Mouse (Mus musculus) kidney, embryonic 16.5 days (tissue): ENCODE measurements around the gene Sgf29. TPM values are rescaled to one million over a fixed set of nuclear protein-coding genes. Genes with fewer than 3 reads are reported as not detected.
"Not testable (repeated sequence)": the region's sequence is repeated elsewhere in the genome, so short reads cannot be mapped to it uniquely, and the experiment has no call there.

Experiments
- ATAC-seq: fragments of 200-750 bp; cut with Nextera tagmentation; 2 replicates; pipeline ENCODE4 v1.8.0; 2017; ENCODE audit warnings: moderate TSS enrichment; ENCODE audit not compliant: low FRiP score, low TSS enrichment
- H3K27ac ChIP-seq: fragments of 300-500 bp; sonication (generic); 2 replicates; pipeline ENCODE4 v1.5.1; 2014; ENCODE audit warnings: low read length
- H3K27me3 ChIP-seq: fragments of 300-500 bp; sonication (generic); 2 replicates; pipeline ENCODE4 v1.6.1; 2014; ENCODE audit warnings: low read length, control low read depth, mixed read lengths; ENCODE audit not compliant: insufficient read depth
- H3K36me3 ChIP-seq: fragments of 300-500 bp; sonication (generic); 2 replicates; pipeline ENCODE4 v1.6.1; 2014; ENCODE audit warnings: low read length, control low read depth, mixed read lengths; ENCODE audit not compliant: insufficient read depth
- H3K4me1 ChIP-seq: fragments of 300-500 bp; sonication (generic); 2 replicates; pipeline ENCODE4 v1.6.1; 2014; ENCODE audit warnings: low read length, control low read depth, mixed read lengths; ENCODE audit not compliant: insufficient read depth
- H3K4me2 ChIP-seq: fragments of 300-500 bp; sonication (generic); replicated peaks from 2 replicates; pipeline ENCODE4 v1.6.1; 2014; ENCODE audit warnings: low read depth, low read length
- H3K4me3 ChIP-seq: fragments of 300-500 bp; sonication (generic); 2 replicates; pipeline ENCODE4 v1.5.1; 2014; ENCODE audit warnings: mild to moderate bottlenecking, low read length
- H3K9ac ChIP-seq: fragments of 300-500 bp; sonication (generic); replicated peaks from 2 replicates; pipeline ENCODE4 v1.6.1; 2014; ENCODE audit warnings: low read length
- H3K9me3 ChIP-seq: fragments of 300-500 bp; sonication (generic); 2 replicates; pipeline ENCODE4 v1.6.1; 2016; ENCODE audit warnings: low read length, control low read depth
- WGBS: fragments of 180-500 bp; shearing (Covaris S2); extraction: QIAGEN DNeasy Blood & Tissue Kit; methylation state at CpG from one replicate; pipeline ENCODE4 v1.1.7; 2014; 5-methylcytosine and 5-hydroxymethylcytosine counted together
- polyA plus RNA-seq: library from polyadenylated mRNA; unstranded; fragments of >200 nt; fragmentation: Nextera tagmentation; extraction: Ambion mirVana; gene quantifications from 2 replicates; pipeline ENCODE4 v1.2.1, GENCODE M21; 2015

Gene Sgf29
- polyA plus RNA-seq, 1 experiment from 2014 or later: 57.2 TPM

DNA sequence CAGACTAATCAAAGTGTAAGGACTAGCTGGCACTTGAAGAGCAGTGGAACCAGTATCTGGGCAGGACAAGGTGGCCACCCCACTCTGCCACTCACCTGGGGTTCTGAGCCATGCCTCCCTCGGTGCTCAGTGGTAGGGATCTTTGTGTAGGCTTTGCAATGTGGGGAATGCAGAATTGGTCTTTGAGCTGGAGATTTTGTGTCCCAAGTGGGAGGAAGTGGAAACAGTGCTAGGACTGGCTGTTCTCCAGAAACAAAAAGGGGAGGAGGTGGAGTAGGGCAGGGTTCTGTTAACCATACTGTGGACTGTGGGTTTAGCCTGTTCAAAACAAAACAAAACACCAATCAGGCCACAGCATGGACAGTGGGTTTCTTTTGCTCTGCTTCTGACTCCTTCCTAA is 27.1 kb downstream of the Sgf29 start, which contains the start of gene Sult1a1:
Sult1a1 (minus strand) TSS at position 226 of the 400 bp plus-strand sequence.
- Histone ChIP-seq H3K4me2 (peak within 1 kb of the TSS; percentile 25; the same call in 1 of the 2 replicates), H3K4me1 (no peaks in the 10 kb centered on the region; the same call in 1 of the 2 replicates), H3K9me3 (no peaks in the 10 kb centered on the region), H3K4me3 (no peak within 1 kb of the TSS; the same call in 1 of the 2 replicates), H3K36me3 (peaks cover 20% of the 10 kb centered on the region), H3K27ac (peak within 1 kb of the TSS; percentile 67; the same call in 1 of the 2 replicates), H3K9ac (peak within 1 kb of the TSS; percentile 32; the same call in 1 of the 2 replicates), H3K27me3 (no peaks in the 10 kb centered on the region)
- ATAC-seq: 0 out of 2 replicates have a peak, but pooled peaks have one; percentile 27
- WGBS: 76% methylated on average over 1 of the region's 1 CpGs

- no peak for ATAC-seq
- H3K9ac ChIP-seq: no peak overlapping the region
- no peak overlapping the region for H3K4me2 ChIP-seq
- no peak overlapping the region for H3K4me3 ChIP-seq
- no peaks in the 10 kb centered on the region; the same call in 1 of the 2 replicates for H3K4me1 ChIP-seq
- no peaks in the 10 kb centered on the region for H3K27me3 ChIP-seq
- H3K9me3 ChIP-seq: no peaks in the 10 kb centered on the region
- WGBS: 71% methylated on average over 4 of the region's 4 CpGs
- H3K27ac ChIP-seq: no peak overlapping the region
- peaks cover 15% of the 10 kb centered on the region for H3K36me3 ChIP-seq
Measured at GRCm38 (mm10) chr7:126676631-126677220, 27.6 kb downstream of the Sgf29 start.

GRCm38 (mm10) chr7:126678545-126679341 is 29.6 kb downstream of the Sgf29 start:
- no peaks in the 10 kb centered on the region; the same call in 1 of the 2 replicates for H3K4me1 ChIP-seq
- H3K27ac ChIP-seq: no peak overlapping the region
- peaks cover 3% of the 10 kb centered on the region; the same call in 1 of the 2 replicates for H3K36me3 ChIP-seq
- no peak overlapping the region for H3K4me3 ChIP-seq
- no peaks in the 10 kb centered on the region for H3K9me3 ChIP-seq
- no peaks in the 10 kb centered on the region for H3K27me3 ChIP-seq
- no peak for ATAC-seq
- H3K4me2 ChIP-seq: no peak overlapping the region
- H3K9ac ChIP-seq: no peak overlapping the region
- 60% methylated on average over 8 of the region's 8 CpGs for WGBS

DNA sequence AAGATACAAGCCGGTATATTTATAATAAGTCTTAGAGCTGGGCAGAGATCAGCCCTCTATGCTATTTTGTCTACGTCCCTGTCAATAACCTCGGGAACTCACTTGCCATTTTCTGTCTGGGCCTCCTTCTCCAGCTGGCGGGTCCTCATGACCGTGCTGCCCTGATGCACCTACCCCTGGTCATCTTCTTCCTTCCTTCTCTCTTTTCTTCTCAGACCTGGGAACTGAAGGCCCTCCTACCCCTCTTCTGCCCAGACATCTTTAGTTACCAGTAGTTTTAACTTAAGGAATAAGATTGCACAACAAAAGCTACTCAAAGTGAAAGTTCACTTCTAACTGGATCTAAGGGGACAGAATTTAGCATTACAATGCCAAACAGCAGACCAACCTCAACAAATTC is 30.6 kb downstream of the Sgf29 start:
- H3K9me3 ChIP-seq: no peaks in the 10 kb centered on the region
- no peaks in the 10 kb centered on the region for H3K27me3 ChIP-seq
- peaks cover 3% of the 10 kb centered on the region; the same call in 1 of the 2 replicates for H3K36me3 ChIP-seq
- H3K4me2 ChIP-seq: no peak overlapping the region
- no peaks in the 10 kb centered on the region; the same call in 1 of the 2 replicates for H3K4me1 ChIP-seq
- H3K27ac ChIP-seq: no peak overlapping the region
- no peak for ATAC-seq
- H3K4me3 ChIP-seq: no peak overlapping the region
- 93% methylated on average over 5 of the region's 5 CpGs for WGBS
- no peak overlapping the region for H3K9ac ChIP-seq

GRCm38 (mm10) chr7:126681221-126681620 is 32.1 kb downstream of the Sgf29 start:
- no peak overlapping the region for H3K4me2 ChIP-seq
- no peaks in the 10 kb centered on the region for H3K9me3 ChIP-seq
- H3K9ac ChIP-seq: no peak overlapping the region
- no peak overlapping the region for H3K27ac ChIP-seq
- H3K36me3 ChIP-seq: peaks cover 3% of the 10 kb centered on the region; the same call in 1 of the 2 replicates
- WGBS: 85% methylated on average over 5 of the region's 5 CpGs
- no peak overlapping the region for H3K4me3 ChIP-seq
- no peak for ATAC-seq
- H3K4me1 ChIP-seq: no peaks in the 10 kb centered on the region; the same call in 1 of the 2 replicates
- H3K27me3 ChIP-seq: no peaks in the 10 kb centered on the region

DNA sequence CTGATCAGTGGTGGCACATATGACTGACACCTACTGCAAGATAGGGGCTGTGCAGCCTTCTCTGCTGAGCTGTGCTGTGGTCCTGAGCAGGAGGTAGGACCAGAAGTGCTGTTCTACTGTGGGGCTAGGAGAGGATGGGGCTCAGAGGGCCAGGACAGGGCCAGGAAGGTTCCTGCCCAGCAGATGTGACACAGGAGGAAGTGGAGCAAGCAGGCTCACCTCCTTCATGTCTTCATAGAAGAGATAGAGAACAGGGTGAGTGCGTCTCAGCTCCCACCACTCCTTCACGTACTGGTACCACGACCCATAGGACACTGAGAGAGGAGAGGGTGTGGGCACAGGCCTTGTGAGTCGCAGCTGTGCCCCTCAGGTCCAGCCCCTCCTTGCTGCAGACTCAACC is 39.0 kb downstream of the Sgf29 start:
- not testable (repeated sequence) for H3K9me3 ChIP-seq, H3K4me1 ChIP-seq, H3K4me2 ChIP-seq, ATAC-seq, H3K4me3 ChIP-seq, H3K27me3 ChIP-seq, H3K9ac ChIP-seq, H3K27ac ChIP-seq
- peaks cover 13% of the 10 kb centered on the region; the same call in 1 of the 2 replicates for H3K36me3 ChIP-seq
- 71% methylated on average over 4 of the region's 4 CpGs for WGBS

- ATAC-seq: no peak
Measured at GRCm38 (mm10) chr7:126689021-126689420, 39.9 kb downstream of the Sgf29 start.

DNA sequence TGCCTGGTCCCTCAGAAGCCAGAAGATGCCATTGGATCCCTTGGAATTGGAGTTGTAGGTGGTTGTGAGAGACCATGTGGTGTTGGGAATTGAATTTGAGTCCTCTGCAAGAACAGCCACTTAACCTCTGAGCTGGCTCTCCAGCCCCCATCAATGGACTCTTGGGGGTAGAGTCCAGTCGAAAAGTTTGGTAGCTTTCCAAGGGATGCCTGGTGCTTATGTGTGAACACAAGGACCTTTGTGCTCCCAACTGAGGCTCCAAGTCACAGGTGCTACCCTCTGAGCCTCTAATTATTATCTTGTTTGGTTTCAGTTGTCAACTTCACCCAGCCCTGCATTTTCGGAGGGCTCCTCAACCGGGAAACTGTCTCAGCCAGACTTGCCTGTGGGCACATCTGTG is 41.6 kb downstream of the Sgf29 start:
- no peak overlapping the region for H3K4me3 ChIP-seq
- H3K27ac ChIP-seq: no peak overlapping the region
- no peak for ATAC-seq
- no peaks in the 10 kb centered on the region for H3K9me3 ChIP-seq
- peaks cover 6% of the 10 kb centered on the region for H3K4me1 ChIP-seq
- no peaks in the 10 kb centered on the region for H3K27me3 ChIP-seq
- 91% methylated on average over 3 of the region's 3 CpGs for WGBS
- peaks cover 13% of the 10 kb centered on the region; the same call in 1 of the 2 replicates for H3K36me3 ChIP-seq
- no peak overlapping the region for H3K9ac ChIP-seq
- H3K4me2 ChIP-seq: no peak overlapping the region

More at GRCm38 (mm10) chr7:126689021-126689420, 39.9 kb downstream of the Sgf29 start:
- 85% methylated on average over 3 of the region's 3 CpGs for WGBS
- Histone ChIP-seq H3K4me2 (no peak overlapping the region), H3K27me3 (no peaks in the 10 kb centered on the region), H3K9me3 (no peaks in the 10 kb centered on the region), H3K36me3 (peaks cover 13% of the 10 kb centered on the region; the same call in 1 of the 2 replicates), H3K4me1 (no peaks in the 10 kb centered on the region), H3K9ac (no peak overlapping the region), H3K4me3 (no peak overlapping the region), H3K27ac (no peak overlapping the region)

GRCm38 (mm10) chr7:126691676-126692075 is 42.6 kb downstream of the Sgf29 start:
- H3K4me3 ChIP-seq: no peak overlapping the region
- H3K27me3 ChIP-seq: no peaks in the 10 kb centered on the region
- no peak overlapping the region for H3K27ac ChIP-seq
- no peak overlapping the region for H3K4me2 ChIP-seq
- WGBS: 85% methylated on average over 5 of the region's 5 CpGs
- peaks cover 11% of the 10 kb centered on the region for H3K4me1 ChIP-seq
- no peaks in the 10 kb centered on the region for H3K9me3 ChIP-seq
- ATAC-seq: no peak
- peaks cover 13% of the 10 kb centered on the region; the same call in 1 of the 2 replicates for H3K36me3 ChIP-seq
- H3K9ac ChIP-seq: no peak overlapping the region
